ENCODE assay signal across 8 mouse cellular contexts in the genomic region with DNA sequence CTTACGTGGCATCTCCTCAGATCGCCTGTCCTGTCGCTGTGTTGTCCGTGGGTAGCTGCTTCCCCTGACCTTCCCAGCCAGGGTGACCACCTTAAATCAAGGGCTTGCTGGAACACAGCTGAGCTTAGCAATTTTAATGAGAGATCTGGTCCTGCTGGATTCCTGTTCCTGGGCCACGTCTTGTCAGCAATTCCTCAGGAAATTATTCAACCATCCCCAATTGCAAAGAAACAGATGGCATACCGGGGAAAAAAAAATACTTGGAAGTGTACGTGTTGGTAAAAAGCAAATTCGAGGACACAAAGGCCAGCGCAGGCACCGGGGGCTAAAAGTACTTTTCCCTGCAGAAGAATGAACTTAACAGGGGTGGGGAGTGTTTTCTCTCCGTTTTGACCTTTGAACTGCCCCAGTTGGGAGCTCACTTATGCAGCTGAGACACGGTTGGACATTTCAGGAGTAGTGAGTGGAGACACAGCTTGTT.
DNase-seq lines count a peak whose midpoint lies in the region; ATAC-seq lines count a peak whose summit lies in the region.

No protein-coding gene starts in this region.

- no peak overlapping the region for H3K4me3 ChIP-seq in hindbrain, embryonic 10.5 days
- H3K4me3 ChIP-seq in limb, embryonic 11.5 days (ENCODE audit: low read depth, low read length), result no peak overlapping the region

- 26% methylated on average over 12 of the region's 12 CpGs for WGBS in hindbrain, embryonic 10.5 days
- 5% methylated on average over 12 of the region's 12 CpGs for WGBS in limb, embryonic 11.5 days

- peaks cover 29% of the 10 kb centered on the region for H3K4me1 ChIP-seq in hindbrain, embryonic 10.5 days (replicated peaks)
- peaks cover 13% of the 10 kb centered on the region for H3K4me1 ChIP-seq in limb, embryonic 11.5 days (ENCODE audit: control insufficient read depth, insufficient read depth, low read length)

- no peaks in the 10 kb centered on the region for H3K9me3 ChIP-seq in hindbrain, embryonic 10.5 days
- H3K9me3 ChIP-seq in limb, embryonic 11.5 days (ENCODE audit: control insufficient read depth, low read length), result no peaks in the 10 kb centered on the region

- no peaks in the 10 kb centered on the region for H3K27me3 ChIP-seq in hindbrain, embryonic 10.5 days (ENCODE audit: insufficient read depth, poor library complexity, severe bottlenecking)
- H3K27me3 ChIP-seq in limb, embryonic 11.5 days (ENCODE audit: control insufficient read depth, insufficient read depth, low read length), result no peaks in the 10 kb centered on the region

- H3K27ac ChIP-seq in hindbrain, embryonic 10.5 days, result peak overlapping the region; percentile 59
- peak overlapping the region; percentile 59; the same call in 1 of the 2 replicates for H3K27ac ChIP-seq in limb, embryonic 11.5 days (replicated peaks; ENCODE audit: low read depth, low read length)

- no peak overlapping the region for H3K9ac ChIP-seq in limb, embryonic 11.5 days (ENCODE audit: low read length)

- H3K36me3 ChIP-seq in hindbrain, embryonic 10.5 days, result no peaks in the 10 kb centered on the region
- no peaks in the 10 kb centered on the region for H3K36me3 ChIP-seq in limb, embryonic 11.5 days (ENCODE audit: control insufficient read depth, insufficient read depth, low read length)

- intact Hi-C loops in left cerebral cortex, postnatal 14 days (cut with DNase I), result no loop called here

- ATAC-seq in cerebellum, adult (ENCODE audit: insufficient number of reproducible peaks, low FRiP score, low TSS enrichment), result peak; percentile 55
- ATAC-seq in limb, embryonic 11.5 days (ENCODE audit: insufficient number of reproducible peaks, low FRiP score, low TSS enrichment, low read depth), result no peak
- ATAC-seq in erythroid progenitor cell, adult 5-6 weeks (replicated peaks; ENCODE audit: low FRiP score, poor library complexity, severe bottlenecking), result no peak

- no peak for DNase-seq in cerebellum, adult 8-10 months
- peak; percentile 36 to 53 for DNase-seq in cerebellum, postnatal 10 days
- DNase-seq in hindbrain, embryonic 10.5 days (ENCODE audit: low spot score), result peak; percentile 64
- peak; percentile 56 for DNase-seq in limb, embryonic 11.5 days (ENCODE audit: low spot score)
- DNase-seq in urinary bladder, postnatal 14 days (ENCODE audit: low spot score), result no peak
- no peak for DNase-seq in left cerebral cortex, postnatal 14 days (ENCODE audit: low spot score in 2 of 2)

- H3K4me2 ChIP-seq in limb, embryonic 11.5 days (ENCODE audit: low read depth, severe bottlenecking), result peak overlapping the region; percentile 15; the same call in 1 of the 2 replicates

Comparison
In these comparisons a context has a peak if more than half of its experiments do, and no peak if none do; other contexts are left out.
1. DNase-seq: peak in cerebellum, postnatal 10 days (2 of 2), hindbrain, embryonic 10.5 days (single experiment) and limb, embryonic 11.5 days (single experiment); none in cerebellum, adult 8-10 months (single experiment), urinary bladder, postnatal 14 days (single experiment) and left cerebral cortex, postnatal 14 days (0 of 2).